Mouse (Mus musculus) myocyte (in vitro differentiated cells): ENCODE results near the gene Ap5z1. TPM values are rescaled to one million over a fixed set of nuclear protein-coding genes. Genes with fewer than 3 reads are reported as not detected.
A peak's percentile ranks its signal among the peaks of the same experiment; 100 is the strongest.

Experiments used
- H3K27me3 ChIP-seq: one replicate; pipeline ENCODE4 v1.6.1; 2011; ENCODE audit not compliant: control insufficient read depth, insufficient read depth, insufficient read length
- H3K36me3 ChIP-seq: one replicate; pipeline ENCODE4 v1.6.1; 2011; ENCODE audit not compliant: control insufficient read depth, insufficient read depth
- H3K4me2 ChIP-seq: one replicate; pipeline ENCODE4 v1.6.1; 2011; ENCODE audit warnings: low read depth, control low read depth
- H3K4me3 ChIP-seq: one replicate; pipeline ENCODE4 v1.5.1; 2011; ENCODE audit warnings: mild to moderate bottlenecking, control low read depth, moderate library complexity
- H3K79me2 ChIP-seq: one replicate; pipeline ENCODE4 v1.6.1; 2011; ENCODE audit not compliant: control insufficient read depth, insufficient read depth
- H3ac ChIP-seq: one replicate; pipeline ENCODE4 v1.6.1; 2011; ENCODE audit not compliant: control insufficient read depth, insufficient read length
- CEBPB ChIP-seq: IDR thresholded peaks from 2 replicates; pipeline ENCODE4 v1.6.1; 2011; ENCODE audit warnings: mild to moderate bottlenecking, moderate library complexity; ENCODE audit not compliant: poor library complexity, insufficient read depth, severe bottlenecking
- E2F4 ChIP-seq: IDR thresholded peaks from one replicate; pipeline ENCODE4 v1.6.1; 2011; ENCODE audit warnings: mild to moderate bottlenecking, control low read depth, moderate library complexity; ENCODE audit not compliant: insufficient read depth
- MAX ChIP-seq: IDR thresholded peaks from one replicate; pipeline ENCODE4 v1.6.1; 2011; ENCODE audit warnings: low read depth, mild to moderate bottlenecking, control low read depth
- MYOD1 ChIP-seq, 3 experiments: IDR thresholded peaks; one replicate each; pipeline ENCODE4 v1.6.1; 2011; ENCODE audit warnings: control low read depth in 2 of 3, low read depth in 2 of 3, mild to moderate bottlenecking in 2 of 3, moderate library complexity in 1 of 3; ENCODE audit not compliant: insufficient read length in 2 of 3, control insufficient read depth in 1 of 3
- MYOG ChIP-seq, 3 experiments: IDR thresholded peaks; one replicate each; pipeline ENCODE4 v1.6.1; 2011; ENCODE audit warnings: control low read depth in 2 of 3, low read depth in 2 of 3, mild to moderate bottlenecking in 2 of 3; ENCODE audit not compliant: insufficient read length in 2 of 3, control insufficient read depth in 1 of 3, insufficient read depth in 1 of 3
- POLR2A ChIP-seq: IDR thresholded peaks from one replicate; pipeline ENCODE4 v1.6.1; 2011; ENCODE audit warnings: low read depth, mild to moderate bottlenecking, control low read depth, moderate library complexity; ENCODE audit not compliant: insufficient read length
- POLR2AphosphoS2 ChIP-seq: IDR thresholded peaks from one replicate; pipeline ENCODE4 v1.6.1; 2011; ENCODE audit warnings: low read depth, control low read depth; ENCODE audit not compliant: insufficient read length
- REST ChIP-seq: IDR thresholded peaks from one replicate; pipeline ENCODE4 v1.6.1; 2011; ENCODE audit warnings: mild to moderate bottlenecking, control low read depth, moderate library complexity; ENCODE audit not compliant: insufficient read depth, insufficient read length
- SRF ChIP-seq: IDR thresholded peaks from one replicate; pipeline ENCODE4 v1.6.1; 2011; ENCODE audit warnings: low read depth; ENCODE audit not compliant: control insufficient read depth, insufficient read length
- TCF12 ChIP-seq: IDR thresholded peaks from one replicate; pipeline ENCODE4 v1.6.1; 2011; ENCODE audit warnings: mild to moderate bottlenecking, control low read depth; ENCODE audit not compliant: poor library complexity, insufficient read depth, severe bottlenecking
- TCF3 ChIP-seq: IDR thresholded peaks from one replicate; pipeline ENCODE4 v1.6.1; 2011; ENCODE audit warnings: low read depth, control low read depth; ENCODE audit not compliant: insufficient read length
- USF1 ChIP-seq: IDR thresholded peaks from one replicate; pipeline ENCODE4 v1.6.1; 2011; ENCODE audit warnings: low read depth, mild to moderate bottlenecking, control low read depth, moderate library complexity
- polyA plus RNA-seq: library from polyadenylated mRNA; unstranded; fragments of >200 nt; fragmentation: generic; extraction: Trizol; gene quantifications from one replicate; pipeline ENCODE4 v1.2.1, GENCODE M21; 2012; ENCODE audit warnings: missing spikeins

Gene Ap5z1
- polyA plus RNA-seq, 1 experiment = 9.8 TPM

DNA sequence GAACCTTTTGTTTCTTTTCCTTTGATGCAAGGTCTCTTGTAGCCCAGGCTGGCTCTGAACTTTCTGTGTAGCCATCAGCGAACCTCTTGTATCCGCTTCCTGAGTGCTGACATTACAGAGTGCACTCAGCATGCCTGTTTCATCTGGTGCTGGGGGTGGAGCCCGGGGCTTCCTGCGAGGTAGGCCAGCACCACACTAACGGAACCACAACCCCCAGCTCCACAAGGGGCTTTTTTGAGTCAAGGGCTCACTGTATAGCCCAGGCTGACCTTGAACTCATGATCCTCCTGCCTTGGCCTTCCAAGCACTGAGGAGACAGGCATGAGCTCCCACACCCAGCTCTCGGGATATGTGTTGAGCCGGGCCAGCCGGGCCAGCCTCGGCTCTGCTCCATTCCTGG lies 12.9 kb upstream of the Ap5z1 start:
- no peak overlapping the region for H3K4me2 ChIP-seq
- H3K36me3 ChIP-seq = no peaks in the 10 kb centered on the region
- no peaks in the 10 kb centered on the region for H3K27me3 ChIP-seq
- H3ac ChIP-seq = no peak overlapping the region
- H3K4me3 ChIP-seq = no peak overlapping the region
- peaks cover 7% of the 10 kb centered on the region for H3K79me2 ChIP-seq
- TF ChIP-seq REST (no peak), E2F4 (no peak), CEBPB (no peak), MYOD1 (IDR thresholded peaks at IDR 0.05; ENCODE audit: control insufficient read depth in 1 of 3, insufficient read length in 2 of 3, low read depth in 2 of 3) (no peak), TCF3 (no peak), MAX (no peak), POLR2A (no peak), POLR2AphosphoS2 (no peak), USF1 (no peak), TCF12 (no peak), MYOG (IDR thresholded peaks at IDR 0.05; ENCODE audit: control insufficient read depth in 1 of 3, insufficient read depth in 1 of 3, insufficient read length in 2 of 3, low read depth in 2 of 3) (no peak), SRF (no peak)

DNA sequence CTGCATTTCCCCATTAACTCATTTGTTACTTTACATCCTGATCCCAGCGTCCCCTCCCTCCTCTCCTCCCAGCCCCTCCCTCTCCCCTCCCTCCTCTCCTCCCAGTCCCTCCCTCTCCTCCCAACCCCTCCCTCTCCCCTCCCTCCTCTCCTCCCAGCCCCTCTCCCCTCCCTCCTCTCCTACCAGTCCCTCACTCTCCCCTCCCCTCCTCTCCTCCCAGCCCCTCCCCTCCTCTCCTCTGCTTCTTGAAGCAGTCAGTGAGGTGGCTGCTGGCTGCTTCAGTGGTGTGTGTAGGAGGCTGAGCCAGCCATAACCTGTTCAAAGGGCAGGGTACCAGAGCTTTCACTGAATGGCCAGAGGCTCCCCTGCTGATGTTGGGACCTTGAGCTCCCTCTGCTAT lies 12.0 kb upstream of the Ap5z1 start:
- no peak overlapping the region for H3ac ChIP-seq
- TF ChIP-seq MYOD1 (IDR thresholded peaks at IDR 0.05; ENCODE audit: control insufficient read depth in 1 of 3, insufficient read length in 2 of 3, low read depth in 2 of 3) = no peak
- TF ChIP-seq SRF = no peak
- no peak for TF ChIP-seq MAX
- TF ChIP-seq POLR2AphosphoS2 = no peak
- TF ChIP-seq E2F4 = no peak
- no peak for TF ChIP-seq TCF3
- TF ChIP-seq USF1 = no peak
- TF ChIP-seq TCF12 = no peak
- no peak for TF ChIP-seq MYOG (IDR thresholded peaks at IDR 0.05; ENCODE audit: control insufficient read depth in 1 of 3, insufficient read depth in 1 of 3, insufficient read length in 2 of 3, low read depth in 2 of 3)
- no peak overlapping the region for H3K4me3 ChIP-seq
- H3K36me3 ChIP-seq = no peaks in the 10 kb centered on the region
- no peaks in the 10 kb centered on the region for H3K79me2 ChIP-seq
- no peaks in the 10 kb centered on the region for H3K27me3 ChIP-seq
- no peak overlapping the region for H3K4me2 ChIP-seq

DNA sequence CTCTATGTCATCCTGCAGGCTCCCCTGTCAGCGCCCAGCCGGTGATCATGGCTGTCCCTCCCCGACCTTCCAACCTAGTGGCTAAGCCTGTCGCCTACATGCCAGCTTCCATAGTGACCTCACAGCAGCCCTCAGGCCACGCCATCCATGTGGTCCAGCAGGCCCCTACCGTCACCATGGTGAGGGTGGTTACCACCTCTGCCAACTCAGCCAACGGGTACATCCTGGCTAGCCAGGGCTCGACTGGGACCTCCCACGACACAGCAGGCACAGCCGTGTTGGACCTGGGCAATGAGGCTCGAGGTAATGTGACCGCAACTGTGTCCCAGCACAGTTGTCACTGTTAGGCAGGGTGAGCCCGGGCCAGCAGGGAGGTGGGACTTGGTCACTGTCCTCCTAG lies 10.0 kb upstream of the Ap5z1 start:
- TF ChIP-seq MYOG (IDR thresholded peaks at IDR 0.05; ENCODE audit: control insufficient read depth in 1 of 3, insufficient read depth in 1 of 3, insufficient read length in 2 of 3, low read depth in 2 of 3) (no peak), TCF12 (no peak), POLR2AphosphoS2 (no peak), E2F4 (no peak), REST (no peak), MYOD1 (IDR thresholded peaks at IDR 0.05; ENCODE audit: control insufficient read depth in 1 of 3, insufficient read length in 2 of 3, low read depth in 2 of 3) (no peak)
- H3K36me3 ChIP-seq = no peaks in the 10 kb centered on the region
- no peak overlapping the region for H3ac ChIP-seq
- H3K27me3 ChIP-seq = no peaks in the 10 kb centered on the region
- H3K79me2 ChIP-seq = no peaks in the 10 kb centered on the region
- no peak overlapping the region for H3K4me2 ChIP-seq
- H3K4me3 ChIP-seq = no peak overlapping the region

DNA sequence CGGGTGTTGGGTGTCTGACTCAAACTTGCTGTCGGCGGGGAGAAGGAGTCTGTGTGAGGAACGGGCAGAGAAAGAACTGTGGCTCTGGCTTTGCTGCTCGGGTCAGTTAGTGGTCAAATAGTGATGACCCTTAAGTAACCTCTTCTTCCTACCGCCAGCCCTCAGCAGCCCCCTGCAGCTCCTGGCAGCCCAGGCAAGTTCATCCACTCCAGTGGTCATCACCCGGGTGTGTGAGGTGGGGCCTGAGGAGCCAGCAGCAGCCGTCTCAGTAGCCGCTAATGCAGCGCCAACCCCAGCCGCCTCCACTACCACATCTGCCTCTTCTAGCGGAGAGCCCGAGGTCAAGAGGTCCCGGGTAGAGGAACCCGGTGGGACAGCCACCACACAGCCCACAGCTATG lies 7.4 kb upstream of the Ap5z1 start:
- no peak for TF ChIP-seq MAX
- TF ChIP-seq CEBPB = no peak
- TF ChIP-seq SRF = no peak
- TF ChIP-seq POLR2A = no peak
- no peak for TF ChIP-seq E2F4
- no peak for TF ChIP-seq USF1
- TF ChIP-seq TCF3 = no peak
- TF ChIP-seq MYOG (IDR thresholded peaks at IDR 0.05; ENCODE audit: control insufficient read depth in 1 of 3, insufficient read depth in 1 of 3, insufficient read length in 2 of 3, low read depth in 2 of 3) = no peak
- Histone ChIP-seq H3K4me3 (no peak overlapping the region), H3ac (no peak overlapping the region), H3K36me3 (no peaks in the 10 kb centered on the region), H3K79me2 (no peaks in the 10 kb centered on the region), H3K27me3 (no peaks in the 10 kb centered on the region), H3K4me2 (no peak overlapping the region)

DNA sequence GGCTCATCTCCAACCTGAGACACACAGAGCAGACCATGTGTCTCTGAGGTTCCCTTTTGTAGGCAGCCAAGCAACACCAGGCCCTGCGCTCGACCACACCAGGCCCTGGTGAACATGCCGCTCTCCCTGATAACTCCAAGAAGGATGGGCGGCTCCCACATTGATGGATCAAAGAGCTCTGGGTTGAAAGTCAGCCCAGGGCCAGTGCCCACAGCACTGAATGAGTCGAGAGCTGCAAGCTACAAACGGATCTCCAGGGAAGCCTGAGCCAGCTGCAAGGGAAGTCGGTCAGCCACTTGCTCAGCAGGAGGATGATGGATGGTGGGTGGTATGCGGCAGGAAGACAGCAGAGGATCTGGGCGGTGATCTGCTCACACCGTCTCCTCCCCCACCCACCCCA lies 6.4 kb upstream of the Ap5z1 start:
- Histone ChIP-seq H3K4me2 (no peak overlapping the region), H3K36me3 (no peaks in the 10 kb centered on the region), H3K4me3 (no peak overlapping the region), H3K27me3 (no peaks in the 10 kb centered on the region), H3ac (no peak overlapping the region), H3K79me2 (no peaks in the 10 kb centered on the region)
- TF ChIP-seq MYOD1 (IDR thresholded peaks at IDR 0.05; ENCODE audit: control insufficient read depth in 1 of 3, insufficient read length in 2 of 3, low read depth in 2 of 3) = peak in 1 of 3 experiments; percentile 7
- TF ChIP-seq SRF = no peak
